Mouse (Mus musculus) thymus, adult 2 months (tissue): Measurements from ENCODE around the gene Glis2.

Experiments used
- CTCF ChIP-seq: fragments of 200-500 bp; IDR thresholded peaks from 2 replicates; pipeline ENCODE4 v1.5.1; 2012; ENCODE audit warnings: mild to moderate bottlenecking, control low read depth, low read length, moderate library complexity, borderline replicate concordance; ENCODE audit not compliant: control insufficient read depth, poor library complexity, insufficient read depth; ENCODE audit errors: extremely low read depth
- POLR2A ChIP-seq: fragments of 200-500 bp; IDR thresholded peaks from 2 replicates; pipeline ENCODE4 v1.6.1; 2012; ENCODE audit warnings: mild to moderate bottlenecking, low read length, control low read depth, moderate library complexity; ENCODE audit not compliant: control insufficient read depth, poor library complexity, insufficient read depth; ENCODE audit errors: extremely low read depth

DNA sequence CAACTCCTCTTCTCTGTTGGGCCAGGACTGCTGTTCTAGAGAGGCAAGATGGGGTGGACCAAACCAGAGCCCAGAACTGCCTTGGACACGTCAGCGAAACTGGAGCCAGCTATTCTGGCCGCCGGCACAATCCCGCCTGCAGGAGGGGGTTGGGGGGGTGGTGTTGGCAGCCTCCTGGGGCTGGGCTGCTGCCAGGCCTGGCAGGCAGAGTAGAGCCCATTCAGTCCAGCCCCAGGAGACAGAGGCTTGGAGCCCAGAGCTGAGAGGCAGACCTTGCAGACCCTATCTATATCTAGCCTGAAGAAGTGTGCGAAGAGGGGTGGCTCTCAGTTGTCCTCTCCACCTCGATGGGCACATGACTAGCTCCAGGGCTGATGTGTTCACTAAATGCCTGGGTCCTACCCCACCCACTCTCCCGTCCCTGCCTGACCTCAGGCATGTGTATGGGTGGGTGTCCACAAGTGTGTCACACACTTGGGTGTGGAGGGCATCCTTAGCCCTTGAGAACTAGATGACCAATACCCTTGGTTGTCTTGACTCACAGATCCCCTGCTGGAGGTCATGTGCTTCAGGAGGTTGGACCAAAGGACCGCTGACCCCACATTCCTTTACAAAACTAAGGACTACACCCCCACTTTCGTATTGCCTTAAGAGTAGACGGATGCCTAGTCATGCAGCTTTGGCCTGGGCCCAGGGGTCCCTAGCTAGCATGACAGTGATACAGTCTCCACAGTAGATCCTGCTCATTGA is 49.3 kb downstream of the Glis2 start:
- TF ChIP-seq CTCF (no peak), POLR2A (no peak)
